Mouse (Mus musculus): Measurements from ENCODE around the gene Plcb3.

The Plcb3 gene

GRCm38 (mm10) chr19:6969665-6970381 lies 6.4 kb downstream of the Plcb3 start:
- peak; percentile 75 for DNase-seq (ENCODE audit: low spot score)

DNA sequence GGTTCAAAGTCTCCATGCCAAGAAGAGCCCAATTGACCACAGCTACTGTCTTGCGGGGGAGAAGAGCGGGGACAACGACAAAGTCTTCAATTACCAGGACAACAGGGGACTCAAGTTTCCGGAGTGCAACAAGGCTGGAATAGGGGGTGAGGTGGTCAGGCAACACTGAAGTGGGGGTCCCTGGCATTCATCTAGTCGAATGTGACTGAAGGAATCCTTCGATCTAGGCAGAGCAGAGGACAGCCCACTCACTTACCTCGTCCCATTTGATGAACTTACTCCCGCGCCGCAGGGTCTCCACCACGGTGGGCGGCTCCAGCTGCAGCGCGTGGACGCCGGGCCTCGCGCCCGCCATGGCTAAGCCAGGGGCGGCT lies 7.0 kb downstream of the Plcb3 start:
- DNase-seq (ENCODE audit: low spot score), result no peak

GRCm38 (mm10) chr19:6968491-6969271 lies 7.6 kb downstream of the Plcb3 start:
- DNase-seq (ENCODE audit: low spot score), result no peak

GRCm38 (mm10) chr19:6956461-6956860 lies 19.8 kb downstream of the Plcb3 start:
- no peak for DNase-seq (ENCODE audit: low spot score)

DNA sequence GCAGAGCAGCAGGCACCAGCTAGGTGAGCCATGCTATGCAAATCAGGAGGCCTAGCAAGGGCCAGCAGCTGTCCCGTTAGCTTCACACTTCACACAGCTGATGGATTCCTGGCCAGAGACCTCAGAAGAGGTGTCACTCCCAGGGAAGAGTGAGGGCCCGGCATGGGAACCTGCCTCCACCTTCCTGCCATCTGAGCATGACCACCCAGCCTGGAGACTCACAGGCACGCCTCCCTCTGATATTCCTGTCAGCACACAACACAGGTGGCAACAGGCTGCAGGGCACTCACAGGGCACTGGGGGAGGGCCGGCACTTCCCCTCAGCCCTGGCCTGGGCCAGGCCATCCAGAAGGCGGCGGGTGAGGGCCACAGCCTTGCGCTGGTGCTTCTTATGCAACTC lies 20.8 kb downstream of the Plcb3 start:
- no peak for DNase-seq (ENCODE audit: low spot score)

DNA sequence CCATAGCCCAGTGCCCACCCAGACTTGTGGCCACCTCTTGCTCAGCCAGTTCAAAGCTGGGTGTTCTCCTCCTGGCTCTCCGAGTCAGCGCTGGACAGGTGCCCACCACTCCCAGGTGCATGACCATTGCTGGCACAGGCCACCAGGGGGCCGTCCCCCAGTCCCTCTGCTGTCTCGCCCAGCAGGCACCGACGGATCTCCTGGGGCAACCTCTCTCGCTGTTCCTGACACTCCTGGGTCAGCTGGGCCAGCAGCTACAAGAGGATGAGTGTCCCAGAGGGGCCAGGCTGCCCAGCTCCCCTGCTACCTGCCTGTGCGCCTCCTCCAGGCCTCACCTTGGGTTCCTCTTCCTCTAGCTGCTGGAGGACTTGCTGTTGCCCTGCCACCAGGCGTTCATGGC lies 22.2 kb downstream of the Plcb3 start:
- DNase-seq (ENCODE audit: low spot score), result no peak

- no peak for DNase-seq (ENCODE audit: low spot score)
Observed at GRCm38 (mm10) chr19:6952712-6953037, 23.6 kb downstream of the Plcb3 start.

- DNase-seq (ENCODE audit: low spot score), result peak; percentile 57
Observed at GRCm38 (mm10) chr19:6951994-6952711, 24.1 kb downstream of the Plcb3 start.

- DNase-seq (ENCODE audit: low spot score), result peak; percentile 94
Observed at GRCm38 (mm10) chr19:6951381-6951968, 24.8 kb downstream of the Plcb3 start.

- peak; percentile 78 for DNase-seq (ENCODE audit: low spot score)
Observed at GRCm38 (mm10) chr19:6950613-6951153, 25.6 kb downstream of the Plcb3 start.

- DNase-seq (ENCODE audit: low spot score), result no peak
Observed at GRCm38 (mm10) chr19:6949951-6950350, 26.3 kb downstream of the Plcb3 start.

GRCm38 (mm10) chr19:6949532-6949931 lies 26.7 kb downstream of the Plcb3 start:
- no peak for DNase-seq (ENCODE audit: low spot score)

GRCm38 (mm10) chr19:6948186-6948585 lies 28.1 kb downstream of the Plcb3 start:
- no peak for DNase-seq (ENCODE audit: low spot score)

DNA sequence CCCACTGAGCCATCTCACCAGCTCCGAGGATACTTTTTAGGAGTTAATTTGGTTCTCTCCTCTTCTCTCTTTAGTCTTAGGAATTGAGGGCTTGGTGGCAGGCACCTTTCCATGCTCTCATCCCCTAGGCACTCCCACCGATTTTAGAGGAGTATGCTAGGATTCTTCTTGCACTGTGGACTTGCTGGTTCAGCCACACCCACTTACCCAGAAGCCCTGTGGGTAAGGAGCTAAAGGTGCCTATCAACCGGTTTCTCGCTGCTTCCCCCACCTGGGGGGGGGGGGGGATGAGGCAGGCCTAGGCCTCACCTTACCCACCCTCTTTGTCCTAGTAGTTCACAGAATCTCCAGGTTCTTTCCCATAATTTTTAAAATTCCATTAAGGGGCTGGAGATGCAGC lies 28.5 kb downstream of the Plcb3 start:
- no peak for DNase-seq (ENCODE audit: low spot score)

GRCm38 (mm10) chr19:6943709-6944108 lies 32.6 kb downstream of the Plcb3 start:
- no peak for DNase-seq (ENCODE audit: low spot score)

DNA sequence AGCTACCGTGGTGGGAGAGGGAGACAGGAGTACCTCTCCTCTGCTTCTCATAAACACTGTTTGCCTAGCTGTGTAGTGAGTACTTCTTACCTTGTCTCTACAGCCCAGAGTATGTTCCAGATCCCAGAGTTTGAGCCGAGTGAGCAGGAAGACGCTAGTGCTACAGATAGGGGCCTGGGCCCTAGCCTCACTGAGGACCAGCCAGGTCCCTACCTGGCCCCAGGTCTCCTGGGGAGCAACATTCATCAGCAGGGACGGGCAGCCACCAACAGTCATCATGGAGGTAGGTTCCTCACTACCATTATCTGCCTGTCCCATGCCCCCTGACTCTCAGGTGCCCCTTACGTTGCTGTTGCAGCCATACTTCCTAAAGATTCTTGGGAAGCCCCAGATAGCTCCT lies 33.5 kb downstream of the Plcb3 start:
- no peak for DNase-seq (ENCODE audit: low spot score)

DNA sequence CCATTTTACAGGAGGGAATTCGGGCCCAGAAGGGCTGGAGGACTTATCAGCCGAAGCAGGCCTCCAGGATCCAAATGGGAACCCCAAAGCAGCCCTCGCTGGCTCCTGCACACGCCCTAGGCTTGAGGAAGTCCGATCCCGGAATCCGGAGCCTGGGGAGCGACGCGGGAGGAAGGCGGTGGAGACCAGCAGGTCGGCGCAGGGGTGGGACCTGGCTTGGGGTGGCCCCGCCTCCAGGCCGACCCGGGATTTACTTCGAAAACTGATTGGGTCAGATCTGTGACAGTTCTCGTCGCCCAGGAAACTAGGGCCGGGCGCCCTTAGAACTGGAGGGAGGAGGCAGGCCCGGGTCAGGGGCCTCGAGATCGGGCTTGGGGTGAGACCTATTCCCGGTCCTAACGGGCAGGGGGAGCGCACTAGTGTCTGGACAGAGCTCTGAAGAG lies 34.0 kb downstream of the Plcb3 start, which contains the start of gene Gpr137:
Gene Gpr137, minus strand, starts transcription at position 232 of the 443 bp plus-strand sequence.
- DNase-seq (ENCODE audit: low spot score), result peak; percentile 93

GRCm38 (mm10) chr19:6941372-6942248 lies 34.7 kb downstream of the Plcb3 start, which contains the start of gene Bad:
Bad (plus strand) TSS chr19:6941861.
- peak; percentile 96 for DNase-seq (ENCODE audit: low spot score)

- DNase-seq (ENCODE audit: low spot score), result no peak
Observed at GRCm38 (mm10) chr19:6940396-6941351, 35.6 kb downstream of the Plcb3 start.

Measured in retina, embryonic 14.5 days (tissue).